Mouse (Mus musculus): ENCODE results near the gene C9. TPM values are rescaled to one million over a fixed set of nuclear protein-coding genes. Genes with fewer than 3 reads are reported as not detected.

C9 gene
- polyA plus RNA-seq, 1 experiment = not detected

- TF ChIP-seq CTCF (IDR thresholded peaks at IDR 0.05; ENCODE audit: borderline replicate concordance, extremely low read depth, insufficient read depth, insufficient read length) (no peak), POLR2A (IDR thresholded peaks at IDR 0.05; ENCODE audit: borderline replicate concordance, extremely low read depth, insufficient read depth, insufficient read length, poor library complexity, severe bottlenecking) (no peak)
- DNase-seq (ENCODE audit: low read depth) = peak; percentile 61
Observed at GRCm38 (mm10) chr15:6432411-6432810, 12.7 kb upstream of the C9 start.

- no peak for DNase-seq (ENCODE audit: low read depth)
- no peak for TF ChIP-seq CTCF (IDR thresholded peaks at IDR 0.05; ENCODE audit: borderline replicate concordance, extremely low read depth, insufficient read depth, insufficient read length)
- TF ChIP-seq POLR2A (IDR thresholded peaks at IDR 0.05; ENCODE audit: borderline replicate concordance, extremely low read depth, insufficient read depth, insufficient read length, poor library complexity, severe bottlenecking) = no peak
Observed at GRCm38 (mm10) chr15:6435281-6435680, 9.8 kb upstream of the C9 start.

- no peak for DNase-seq (ENCODE audit: low read depth)
- TF ChIP-seq CTCF (IDR thresholded peaks at IDR 0.05; ENCODE audit: borderline replicate concordance, extremely low read depth, insufficient read depth, insufficient read length) (peak; percentile 44; the same call in 1 of the 2 replicates), POLR2A (IDR thresholded peaks at IDR 0.05; ENCODE audit: borderline replicate concordance, extremely low read depth, insufficient read depth, insufficient read length, poor library complexity, severe bottlenecking) (no peak)
Observed at GRCm38 (mm10) chr15:6435773-6436172, 9.4 kb upstream of the C9 start.

GRCm38 (mm10) chr15:6438685-6439084 is 6.4 kb upstream of the C9 start:
- DNase-seq (ENCODE audit: low read depth) = no peak
- TF ChIP-seq CTCF (IDR thresholded peaks at IDR 0.05; ENCODE audit: borderline replicate concordance, extremely low read depth, insufficient read depth, insufficient read length) (no peak), POLR2A (IDR thresholded peaks at IDR 0.05; ENCODE audit: borderline replicate concordance, extremely low read depth, insufficient read depth, insufficient read length, poor library complexity, severe bottlenecking) (no peak)

GRCm38 (mm10) chr15:6444452-6444851 is 675 bp upstream of the C9 start:
- TF ChIP-seq CTCF (IDR thresholded peaks at IDR 0.05; ENCODE audit: borderline replicate concordance, extremely low read depth, insufficient read depth, insufficient read length) = no peak
- no peak for TF ChIP-seq POLR2A (IDR thresholded peaks at IDR 0.05; ENCODE audit: borderline replicate concordance, extremely low read depth, insufficient read depth, insufficient read length, poor library complexity, severe bottlenecking)
- no peak for DNase-seq (ENCODE audit: low read depth)

- no peak for TF ChIP-seq CTCF (IDR thresholded peaks at IDR 0.05; ENCODE audit: borderline replicate concordance, extremely low read depth, insufficient read depth, insufficient read length)
- no peak for TF ChIP-seq POLR2A (IDR thresholded peaks at IDR 0.05; ENCODE audit: borderline replicate concordance, extremely low read depth, insufficient read depth, insufficient read length, poor library complexity, severe bottlenecking)
- DNase-seq (ENCODE audit: low read depth) = no peak
Observed at GRCm38 (mm10) chr15:6446181-6446580, 1.1 kb downstream of the C9 start.

- DNase-seq (ENCODE audit: low read depth) = peak; percentile 70
- TF ChIP-seq CTCF (IDR thresholded peaks at IDR 0.05; ENCODE audit: borderline replicate concordance, extremely low read depth, insufficient read depth, insufficient read length) (no peak), POLR2A (IDR thresholded peaks at IDR 0.05; ENCODE audit: borderline replicate concordance, extremely low read depth, insufficient read depth, insufficient read length, poor library complexity, severe bottlenecking) (no peak)
Observed at GRCm38 (mm10) chr15:6448892-6449291, 3.8 kb downstream of the C9 start.

GRCm38 (mm10) chr15:6454461-6454860 is 9.3 kb downstream of the C9 start:
- TF ChIP-seq POLR2A (IDR thresholded peaks at IDR 0.05; ENCODE audit: borderline replicate concordance, extremely low read depth, insufficient read depth, insufficient read length, poor library complexity, severe bottlenecking) (no peak), CTCF (IDR thresholded peaks at IDR 0.05; ENCODE audit: borderline replicate concordance, extremely low read depth, insufficient read depth, insufficient read length) (no peak)
- DNase-seq (ENCODE audit: low read depth) = no peak

- no peak for TF ChIP-seq POLR2A (IDR thresholded peaks at IDR 0.05; ENCODE audit: borderline replicate concordance, extremely low read depth, insufficient read depth, insufficient read length, poor library complexity, severe bottlenecking)
- no peak for TF ChIP-seq CTCF (IDR thresholded peaks at IDR 0.05; ENCODE audit: borderline replicate concordance, extremely low read depth, insufficient read depth, insufficient read length)
- no peak for DNase-seq (ENCODE audit: low read depth)
Observed at GRCm38 (mm10) chr15:6461381-6461780, 16.3 kb downstream of the C9 start.

GRCm38 (mm10) chr15:6463361-6463923 is 18.3 kb downstream of the C9 start:
- DNase-seq (ENCODE audit: low read depth) = no peak
- TF ChIP-seq CTCF (IDR thresholded peaks at IDR 0.05; ENCODE audit: borderline replicate concordance, extremely low read depth, insufficient read depth, insufficient read length) (no peak), POLR2A (IDR thresholded peaks at IDR 0.05; ENCODE audit: borderline replicate concordance, extremely low read depth, insufficient read depth, insufficient read length, poor library complexity, severe bottlenecking) (no peak)

GRCm38 (mm10) chr15:6466995-6467394 is 21.9 kb downstream of the C9 start:
- no peak for DNase-seq (ENCODE audit: low read depth)
- no peak for TF ChIP-seq POLR2A (IDR thresholded peaks at IDR 0.05; ENCODE audit: borderline replicate concordance, extremely low read depth, insufficient read depth, insufficient read length, poor library complexity, severe bottlenecking)
- no peak for TF ChIP-seq CTCF (IDR thresholded peaks at IDR 0.05; ENCODE audit: borderline replicate concordance, extremely low read depth, insufficient read depth, insufficient read length)

GRCm38 (mm10) chr15:6468845-6469244 is 23.7 kb downstream of the C9 start:
- no peak for DNase-seq (ENCODE audit: low read depth)
- TF ChIP-seq CTCF (IDR thresholded peaks at IDR 0.05; ENCODE audit: borderline replicate concordance, extremely low read depth, insufficient read depth, insufficient read length) (no peak), POLR2A (IDR thresholded peaks at IDR 0.05; ENCODE audit: borderline replicate concordance, extremely low read depth, insufficient read depth, insufficient read length, poor library complexity, severe bottlenecking) (no peak)
